Mouse (Mus musculus): ENCODE data around the gene Gm49486.

Gene Gm49486

GRCm38 (mm10) chr15:79229058-79229821 lies at the start of gene Gm49486, which contains the start of gene Pick1:
Gene Gm49486 (plus strand): TSS chr15:79229391.
Gene Pick1 (plus strand): TSS chr15:79229173.
- in situ Hi-C loops (cut with MboI; ENCODE audit: unreplicated experiment in 2 of 2), result loop anchor here (5.0 to 10.0 kb wide), 6 partner anchors 378 to 996 kb away; partner anchors contain the start of genes Cby1 (in 1 of the 2), Dmc1 (in 1 of the 2) and Fam227a (in 1 of the 2)

DNA sequence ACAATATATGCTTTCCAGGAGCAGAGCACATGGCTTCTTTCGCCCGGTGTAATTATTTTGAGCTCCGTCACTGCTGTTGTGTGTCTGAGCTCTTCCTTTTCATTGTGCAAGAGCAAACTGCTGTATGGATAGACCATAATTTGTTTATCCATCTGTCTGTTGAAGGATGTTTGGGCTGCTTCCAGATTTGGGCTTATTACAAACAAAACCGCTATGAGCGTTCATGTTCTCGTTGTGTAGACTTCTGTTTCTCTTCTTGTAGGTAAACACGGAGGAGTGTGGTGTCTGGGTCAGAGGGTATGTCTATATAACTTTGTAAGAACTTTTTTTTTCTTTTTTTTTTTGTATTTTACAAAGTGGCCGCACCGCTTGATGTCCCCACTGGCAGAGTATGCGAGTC lies 44.0 kb upstream of the Gm49486 start:
- in situ Hi-C loops (cut with MboI; ENCODE audit: unreplicated experiment in 2 of 2), result no loop called here

- in situ Hi-C loops (cut with MboI; ENCODE audit: unreplicated experiment in 2 of 2), result no loop called here
Observed at GRCm38 (mm10) chr15:79187819-79188218, 41.4 kb upstream of the Gm49486 start.

- in situ Hi-C loops (cut with MboI; ENCODE audit: unreplicated experiment in 2 of 2), result no loop called here
Observed at GRCm38 (mm10) chr15:79191426-79191825, 37.8 kb upstream of the Gm49486 start.

- in situ Hi-C loops (cut with MboI; ENCODE audit: unreplicated experiment in 2 of 2), result no loop called here
Observed at GRCm38 (mm10) chr15:79192450-79192849, 36.7 kb upstream of the Gm49486 start.

GRCm38 (mm10) chr15:79192885-79193845 lies 36.0 kb upstream of the Gm49486 start:
- in situ Hi-C loops (cut with MboI; ENCODE audit: unreplicated experiment in 2 of 2), result no loop called here

DNA sequence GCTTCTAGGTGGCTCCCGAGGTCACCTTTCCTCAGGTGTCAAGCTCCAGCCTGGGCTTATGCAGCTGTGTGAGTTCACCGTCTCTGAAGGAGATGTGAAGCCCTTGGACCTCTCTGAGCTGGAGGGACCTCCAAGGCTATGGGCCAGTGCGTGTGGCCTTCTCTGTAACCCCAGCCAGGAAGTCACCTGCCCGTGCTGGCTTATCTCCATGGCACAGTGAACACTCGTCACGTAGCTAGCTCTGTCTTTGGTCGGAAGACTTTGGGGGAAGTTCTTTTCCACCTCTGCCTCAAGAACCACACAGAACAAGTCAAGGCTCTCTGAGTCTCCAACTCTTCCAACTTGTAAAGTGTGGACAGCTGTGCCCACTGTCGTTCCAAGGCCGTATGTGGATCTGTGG lies 35.1 kb upstream of the Gm49486 start:
- in situ Hi-C loops (cut with MboI; ENCODE audit: unreplicated experiment in 2 of 2), result no loop called here

- in situ Hi-C loops (cut with MboI; ENCODE audit: unreplicated experiment in 2 of 2), result no loop called here
Observed at GRCm38 (mm10) chr15:79194946-79195345, 34.2 kb upstream of the Gm49486 start.

DNA sequence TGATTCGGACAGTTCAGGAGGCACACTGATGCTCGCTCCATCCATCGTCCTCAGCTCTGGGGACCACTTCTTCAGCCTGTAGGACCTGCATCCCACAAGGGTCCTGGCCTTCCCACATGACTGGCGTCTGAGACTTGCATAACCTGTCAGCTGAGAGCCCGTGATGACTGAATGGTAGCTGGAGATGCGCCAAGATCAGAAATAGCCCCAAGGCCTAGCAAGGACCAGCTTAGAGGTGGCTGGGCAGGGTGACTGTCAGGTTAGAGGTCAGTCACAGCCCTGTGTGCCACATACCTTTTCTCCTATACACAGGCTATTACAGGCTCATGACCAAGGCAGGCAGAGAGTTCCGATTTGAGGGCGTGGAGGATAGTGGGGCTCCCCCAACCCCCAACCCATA lies 33.7 kb upstream of the Gm49486 start:
- in situ Hi-C loops (cut with MboI; ENCODE audit: unreplicated experiment in 2 of 2), result no loop called here

- in situ Hi-C loops (cut with MboI; ENCODE audit: unreplicated experiment in 2 of 2), result no loop called here
Observed at GRCm38 (mm10) chr15:79199390-79199976, 29.7 kb upstream of the Gm49486 start.

DNA sequence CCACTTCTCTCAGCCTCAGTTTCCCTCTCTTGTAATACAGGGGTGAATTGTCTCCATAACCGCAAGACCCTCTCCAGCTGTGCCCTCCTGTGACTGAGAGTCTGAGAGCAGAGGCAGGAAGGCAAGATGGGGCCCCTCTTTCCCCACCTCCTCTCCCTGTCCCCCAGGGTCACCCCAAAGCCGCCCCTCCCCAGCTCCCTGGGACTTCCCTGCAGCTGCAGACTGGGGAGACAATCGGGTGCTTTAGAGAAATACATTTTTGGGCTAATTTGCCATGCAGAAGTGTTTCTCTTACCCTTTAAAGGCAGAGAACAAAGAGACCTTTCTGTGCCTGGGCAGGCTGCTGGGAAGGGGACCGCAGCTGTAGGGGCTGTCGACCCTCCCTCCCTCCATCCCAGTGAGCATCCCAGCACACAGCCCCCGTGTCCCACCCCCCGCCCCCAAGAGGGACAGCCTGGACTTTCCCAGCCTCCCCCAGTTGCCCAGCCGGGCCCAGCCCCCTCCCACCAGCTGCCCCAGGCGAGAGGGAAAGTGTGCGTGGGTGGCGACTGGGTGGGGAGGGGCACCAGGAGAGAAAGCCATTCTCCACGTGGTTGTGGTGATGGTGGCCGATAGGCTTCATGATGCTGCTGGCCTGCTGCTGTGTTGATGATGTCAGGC lies 27.6 kb upstream of the Gm49486 start:
- in situ Hi-C loops (cut with MboI; ENCODE audit: unreplicated experiment in 2 of 2), result no loop called here

DNA sequence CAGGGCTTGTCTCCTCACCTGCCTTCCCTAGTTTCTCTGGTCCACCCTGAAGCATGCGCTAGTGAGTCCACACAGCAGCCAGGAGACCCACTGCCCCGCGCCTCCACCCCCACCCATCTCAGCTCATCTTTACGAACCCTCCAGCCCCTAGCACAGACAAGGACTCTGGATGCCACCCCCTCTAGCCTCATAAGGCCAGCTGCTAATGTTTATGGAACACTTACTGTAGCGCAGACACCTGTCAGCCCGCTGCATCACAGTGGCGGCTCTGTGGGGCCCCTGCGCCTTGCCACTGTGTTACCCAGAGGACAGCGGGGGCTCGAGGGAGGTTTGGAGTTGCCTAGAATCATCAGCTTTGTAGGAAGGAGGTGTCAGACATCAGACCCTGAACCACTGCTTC lies 26.6 kb upstream of the Gm49486 start:
- in situ Hi-C loops (cut with MboI; ENCODE audit: unreplicated experiment in 2 of 2), result no loop called here

DNA sequence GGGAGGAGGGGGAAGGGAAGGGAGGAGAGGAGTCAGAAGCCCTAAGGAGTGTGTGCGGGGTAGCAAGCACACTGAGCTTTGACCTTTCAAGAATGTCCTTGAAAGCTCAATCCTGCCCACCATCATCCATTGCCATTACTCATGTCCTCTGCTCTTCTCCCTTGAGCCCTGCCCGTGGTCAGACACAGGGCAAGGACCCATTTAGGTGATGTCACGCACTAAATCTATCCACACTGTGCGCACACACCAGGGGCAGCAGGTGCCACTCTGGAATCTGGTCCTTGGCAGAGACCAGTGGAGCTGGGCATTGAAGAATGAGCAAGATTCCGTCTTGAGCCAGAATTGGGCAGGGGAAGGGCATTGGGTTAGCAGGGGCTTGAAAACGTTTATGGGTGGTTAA lies 21.0 kb upstream of the Gm49486 start:
- in situ Hi-C loops (cut with MboI; ENCODE audit: unreplicated experiment in 2 of 2), result no loop called here

GRCm38 (mm10) chr15:79208758-79209439 lies 20.3 kb upstream of the Gm49486 start:
- in situ Hi-C loops (cut with MboI; ENCODE audit: unreplicated experiment in 2 of 2), result no loop called here

GRCm38 (mm10) chr15:79210357-79210756 lies 18.8 kb upstream of the Gm49486 start:
- in situ Hi-C loops (cut with MboI; ENCODE audit: unreplicated experiment in 2 of 2), result no loop called here

GRCm38 (mm10) chr15:79212750-79213446 lies 16.3 kb upstream of the Gm49486 start:
- in situ Hi-C loops (cut with MboI; ENCODE audit: unreplicated experiment in 2 of 2), result no loop called here

DNA sequence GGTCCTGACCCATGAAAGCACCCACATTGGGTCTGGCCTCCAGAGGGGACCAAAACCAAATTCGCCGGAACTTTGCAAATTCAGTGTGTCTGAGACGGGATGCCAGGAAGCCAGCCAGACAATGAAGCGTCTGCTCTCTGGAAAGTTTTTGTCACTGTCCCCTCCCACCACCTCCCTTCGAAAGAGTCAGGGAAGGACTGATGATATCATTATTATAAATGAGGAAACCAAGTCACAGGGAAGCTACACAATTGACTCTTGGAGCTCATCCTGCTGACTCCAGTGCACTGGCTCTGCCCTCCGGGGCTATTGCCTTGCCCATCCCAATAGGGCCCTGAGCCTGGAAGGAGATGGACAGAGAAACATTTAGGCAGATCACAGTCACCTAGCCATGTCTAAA lies 15.6 kb upstream of the Gm49486 start:
- in situ Hi-C loops (cut with MboI; ENCODE audit: unreplicated experiment in 2 of 2), result no loop called here

- in situ Hi-C loops (cut with MboI; ENCODE audit: unreplicated experiment in 2 of 2), result no loop called here
Observed at GRCm38 (mm10) chr15:79216191-79216590, 13.0 kb upstream of the Gm49486 start.

DNA sequence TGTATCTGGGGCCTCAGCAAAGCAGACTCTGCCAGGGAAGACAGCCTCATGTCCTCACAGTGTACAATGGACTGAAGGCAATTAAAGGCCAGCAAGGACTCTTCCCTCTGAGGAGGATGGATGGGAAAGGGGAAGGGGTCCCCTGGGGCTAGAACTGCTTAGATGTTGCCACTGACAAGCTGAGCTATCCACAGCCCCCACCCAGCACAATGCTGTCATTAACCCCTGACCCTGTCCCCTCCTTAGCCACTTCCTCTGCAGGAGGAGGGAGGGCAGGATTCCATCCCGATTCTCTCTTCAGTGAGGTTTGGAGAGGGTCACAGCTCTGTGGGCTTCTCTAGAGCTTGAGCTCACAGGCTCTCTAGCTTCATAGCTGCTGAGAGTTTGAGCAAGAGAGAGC lies 9.6 kb upstream of the Gm49486 start:
- in situ Hi-C loops (cut with MboI; ENCODE audit: unreplicated experiment in 2 of 2), result no loop called here

Measured in v-Abl transformed pro-B cells (cell line).